Mouse (Mus musculus) T-helper 1 cell (primary cell): ENCODE data around the gene Mcm8.

Experiments
- in situ Hi-C: fragments of 300-600 bp; cut with MboI, MseI; formaldehyde crosslinking; loops from one replicate; pipeline ENCODE4 v1.15.1; 2025; ENCODE audit warnings: high pct_unique_total_duplicates

Mcm8 gene

GRCm38 (mm10) chr2:132871663-132872062 is 55.7 kb downstream of the Mcm8 start:
- in situ Hi-C loops = no loop called here

- in situ Hi-C loops = no loop called here
Observed at GRCm38 (mm10) chr2:132873657-132874326, 57.9 kb downstream of the Mcm8 start.

GRCm38 (mm10) chr2:132876991-132877390 is 61.0 kb downstream of the Mcm8 start:
- in situ Hi-C loops = no loop called here

DNA sequence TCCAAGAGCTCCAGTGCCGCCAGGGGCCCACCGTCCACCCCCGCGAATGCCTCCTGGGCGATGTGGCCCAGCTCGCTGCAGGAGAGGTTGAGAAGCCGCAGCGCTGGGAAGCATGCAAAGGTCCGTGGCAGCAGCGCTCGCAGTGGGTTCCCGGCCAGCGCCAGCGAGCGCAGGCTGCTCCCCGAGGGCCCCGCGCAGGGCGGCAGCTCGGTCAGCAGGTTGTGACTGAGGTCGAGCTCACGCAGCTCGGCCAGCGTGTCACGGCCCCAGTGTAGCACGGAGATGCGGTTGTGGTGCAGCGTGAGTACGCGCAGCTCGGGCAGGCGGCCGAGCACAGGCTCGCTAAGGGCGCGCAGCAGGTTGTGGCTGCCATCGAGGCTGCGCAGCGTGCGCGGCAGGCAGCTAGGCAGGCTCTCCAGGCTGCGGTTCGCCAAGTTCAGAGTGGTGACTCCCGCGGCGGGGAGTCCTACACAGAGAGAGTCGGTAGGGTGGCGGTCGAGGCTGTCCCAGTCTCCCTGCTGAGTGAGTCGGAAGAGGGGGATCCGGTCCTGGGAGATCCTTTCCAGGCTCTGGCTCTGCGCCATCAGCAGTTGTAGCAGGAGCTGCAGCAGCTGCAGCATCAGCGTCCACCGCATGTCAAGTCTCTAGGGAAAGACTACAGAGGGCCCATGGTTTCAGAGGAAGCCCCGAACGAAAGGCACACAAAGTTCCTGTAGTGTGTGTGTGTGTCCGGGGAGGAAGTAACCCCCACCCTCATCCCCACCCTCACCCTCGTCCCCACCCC is 63.5 kb downstream of the Mcm8 start:
- in situ Hi-C loops = no loop called here

- in situ Hi-C loops = no loop called here
Observed at GRCm38 (mm10) chr2:132880844-132881645, 65.1 kb downstream of the Mcm8 start, which contains the start of gene Lrrn4. Gene Lrrn4 (minus strand): TSS chr2:132880891.

GRCm38 (mm10) chr2:132884303-132884967 is 68.5 kb downstream of the Mcm8 start:
- in situ Hi-C loops = no loop called here

GRCm38 (mm10) chr2:132885312-132885711 is 69.4 kb downstream of the Mcm8 start:
- in situ Hi-C loops = no loop called here
